Mouse (Mus musculus): ENCODE results near the gene Adamtsl4.

DNA sequence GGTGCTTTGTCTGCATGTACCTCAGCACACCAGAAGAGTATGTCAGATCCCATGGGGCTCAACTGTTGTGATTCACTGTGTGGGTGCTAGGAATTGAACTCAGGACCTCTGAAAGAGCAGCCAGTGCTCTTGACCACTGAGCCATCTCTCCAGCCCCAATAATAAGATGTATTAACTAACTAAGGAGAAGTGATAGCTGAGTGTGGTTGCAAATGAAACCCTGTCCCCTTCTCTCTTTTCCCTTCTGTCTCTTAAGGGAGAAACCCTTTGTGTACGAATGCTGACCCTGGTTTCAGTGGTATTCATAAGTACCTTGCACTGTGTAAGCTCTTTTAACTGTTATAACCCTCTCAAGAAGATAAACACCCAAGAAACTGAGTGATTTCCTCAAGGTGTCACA lies 28.4 kb upstream of the Adamtsl4 start:
- TF ChIP-seq CTCF (IDR thresholded peaks at IDR 0.05; ENCODE audit: insufficient read depth, low read depth, low read length) (no peak), POLR2A (IDR thresholded peaks at IDR 0.05; ENCODE audit: insufficient read depth, low read depth, low read length) (no peak)

All from olfactory bulb, adult 2 months (tissue).